Mouse (Mus musculus): Measurements from ENCODE around the gene Atg4b.

DNA sequence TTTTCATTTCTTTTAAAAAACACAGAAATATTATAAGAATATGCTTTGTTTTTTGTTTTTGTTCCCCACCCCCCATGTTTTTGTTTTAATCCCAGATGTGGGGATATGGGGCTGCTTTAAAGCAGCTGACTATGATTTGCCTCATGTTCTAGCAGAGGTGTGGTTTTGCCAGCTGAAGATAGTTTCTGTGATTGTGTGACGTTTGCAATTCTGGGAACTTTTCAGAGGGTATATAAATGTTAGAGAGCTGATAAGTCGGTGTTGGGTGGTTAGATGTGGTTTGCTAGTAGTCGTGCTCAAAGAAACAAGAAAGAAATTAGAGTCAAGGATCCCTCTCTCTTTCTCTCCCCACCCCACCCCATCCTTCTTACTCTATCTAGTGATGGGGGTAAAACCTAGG lies 15.4 kb upstream of the Atg4b start:
- TF ChIP-seq CTCF (IDR thresholded peaks at IDR 0.05) (no peak), POLR2A (IDR thresholded peaks at IDR 0.05; ENCODE audit: insufficient read depth, low read depth, low read length) (no peak)
